Mouse (Mus musculus): ENCODE results near the gene Leap2.

DNA sequence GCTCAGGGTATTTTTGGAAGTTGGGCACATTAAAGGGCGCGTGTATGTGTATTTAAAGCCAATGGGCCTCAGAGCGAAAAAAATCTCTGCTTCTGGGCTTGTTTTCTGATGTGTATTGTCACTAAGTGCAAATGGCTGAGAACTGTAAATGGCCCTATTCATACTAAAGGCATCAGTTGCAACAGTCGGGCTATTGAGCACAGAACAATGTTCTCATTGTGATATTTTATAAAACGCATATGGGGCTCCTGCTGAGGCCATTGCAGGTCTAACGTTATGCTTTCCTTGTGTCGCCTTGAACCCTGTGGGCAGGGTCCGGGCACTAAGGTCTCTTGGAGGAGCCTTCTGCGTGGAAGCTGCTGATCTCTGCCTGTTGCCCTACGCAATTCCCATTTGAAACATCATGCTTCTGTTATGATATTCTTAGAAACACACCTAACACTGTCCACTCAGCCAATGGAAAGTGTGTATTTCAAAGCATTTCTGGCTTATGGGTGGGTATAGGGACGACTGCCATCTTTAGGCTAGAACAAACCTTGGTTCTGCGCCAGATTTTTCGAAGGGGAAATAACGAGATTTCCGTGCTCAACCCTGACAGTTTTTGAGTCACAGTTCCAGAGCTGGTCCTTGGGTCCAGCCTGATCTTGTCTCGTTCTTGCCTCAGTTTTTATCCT, 46.5 kb upstream of the Leap2 start:
- TF ChIP-seq CTCF (IDR thresholded peaks at IDR 0.05; ENCODE audit: insufficient read depth, low read length) = no peak
- no peak for TF ChIP-seq POLR2A (IDR thresholded peaks at IDR 0.05; ENCODE audit: borderline replicate concordance, extremely low read depth, low read depth, low read length)
